Mouse (Mus musculus) heart, adult 11 months (tissue): ENCODE results near the gene Dnaic1.
A peak's percentile ranks its signal among the peaks of the same experiment; 100 is the strongest.
"Not testable (repeated sequence)": the region's sequence is repeated elsewhere in the genome, so short reads cannot be mapped to it uniquely, and the experiment has no call there.

Experiments
- DNase-seq: peaks from one replicate; pipeline ENCODE4 v3.0.0; 2022

Dnaic1 gene

DNA sequence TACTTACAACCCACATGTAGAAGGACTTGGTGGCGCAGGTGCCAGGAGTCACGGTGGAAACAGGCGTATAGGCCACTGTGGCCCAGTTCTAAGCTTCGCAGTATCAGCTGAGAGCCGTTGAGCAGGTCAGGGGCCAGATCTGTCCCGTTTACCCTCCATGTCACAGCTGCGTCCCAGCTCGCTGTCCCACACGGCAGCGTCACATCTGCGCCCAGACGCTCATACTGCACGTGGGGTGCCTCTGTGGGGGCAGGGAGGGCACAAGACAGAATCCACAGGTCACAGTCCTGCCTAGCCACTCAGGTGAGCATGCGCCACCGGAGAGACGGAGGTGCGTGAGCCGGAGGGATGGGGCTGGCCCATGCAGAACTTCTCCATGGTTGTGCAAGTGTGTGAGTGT lies 101.3 kb downstream of the Dnaic1 start:
- DNase-seq = no peak

DNA sequence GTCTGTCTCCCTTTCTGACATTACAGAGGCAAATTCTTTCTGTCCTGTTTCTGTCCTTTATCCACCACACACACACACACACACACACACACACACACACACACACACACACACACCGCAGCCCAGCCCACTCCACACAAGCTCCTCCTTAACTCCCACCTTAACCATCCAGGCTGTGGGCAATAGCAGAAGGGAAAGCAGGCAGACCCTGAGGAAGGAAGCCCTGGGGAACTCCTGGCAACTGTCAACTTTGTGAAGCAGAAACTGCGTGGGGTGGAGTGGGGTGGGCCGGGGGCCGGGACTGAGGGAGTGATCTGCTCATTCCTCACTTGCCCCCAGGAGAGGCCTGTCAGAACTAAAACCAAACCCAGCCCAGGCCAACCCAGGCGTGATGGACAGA lies 101.9 kb downstream of the Dnaic1 start:
- no peak for DNase-seq

DNA sequence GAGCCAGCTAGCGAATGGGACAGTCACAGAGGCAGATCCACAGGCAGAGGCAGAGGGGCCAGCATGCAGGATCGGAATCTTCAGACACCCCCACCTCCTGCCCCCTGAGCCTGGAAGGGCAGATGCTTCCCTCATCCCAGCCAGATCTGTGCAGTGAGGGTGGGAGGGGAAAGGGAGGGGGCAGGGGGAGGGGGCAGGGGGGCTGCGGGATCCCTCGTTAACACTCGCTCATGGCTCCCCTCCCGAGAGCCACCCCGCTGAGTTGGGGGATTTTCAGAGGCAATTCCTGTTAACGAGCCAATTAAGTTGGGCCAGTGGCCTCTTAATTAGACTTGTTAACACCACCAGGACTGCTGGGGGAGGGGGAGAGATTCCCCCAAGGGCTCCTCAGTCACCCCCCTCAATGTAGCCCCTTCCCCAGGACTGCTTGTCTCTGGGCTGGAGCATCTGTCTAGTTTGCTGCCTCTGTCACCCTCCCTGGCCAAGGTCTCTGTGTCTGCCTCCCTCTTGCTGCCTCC lies 102.4 kb downstream of the Dnaic1 start:
- DNase-seq = peak; percentile 86

DNA sequence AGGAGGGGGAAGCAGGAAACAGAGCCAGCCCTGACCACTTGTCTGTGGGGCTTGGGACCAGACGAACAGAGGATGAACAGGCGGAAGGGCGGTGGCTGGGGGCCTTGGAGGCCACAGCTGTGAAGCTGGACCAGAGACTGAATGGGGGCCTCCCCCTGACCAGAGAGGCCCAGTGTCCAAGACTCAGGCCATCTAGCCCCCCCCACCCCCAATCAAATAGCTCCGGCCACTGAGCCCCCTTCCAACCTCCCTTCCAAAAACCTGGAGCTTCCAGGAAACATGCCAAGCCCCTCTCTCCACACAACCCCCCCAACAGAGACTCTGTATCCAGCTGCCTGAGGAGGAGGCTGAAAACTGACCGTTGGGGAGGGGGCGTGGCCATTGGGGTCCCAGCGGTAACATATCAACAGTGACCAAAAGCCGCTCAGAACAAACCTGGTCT lies 103.0 kb downstream of the Dnaic1 start:
- DNase-seq = no peak

DNA sequence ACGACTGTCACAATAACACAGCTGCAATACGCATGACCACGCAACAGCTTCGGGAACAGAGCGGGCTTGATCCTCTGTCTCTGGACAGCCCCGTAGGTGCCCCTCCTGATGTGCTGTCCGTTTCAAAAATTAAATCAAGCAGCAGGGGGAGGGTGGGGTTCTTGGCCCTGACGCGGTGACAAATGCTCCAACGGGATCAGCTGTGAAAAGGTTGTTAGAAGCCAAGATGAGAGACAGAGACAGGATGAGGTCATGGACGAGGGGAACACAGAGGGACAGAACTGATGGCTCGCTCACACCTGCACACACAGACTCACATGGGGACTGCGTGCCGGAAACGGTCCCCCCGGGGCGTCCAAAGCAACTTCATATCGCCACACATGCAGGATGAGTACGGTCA lies 103.6 kb downstream of the Dnaic1 start:
- DNase-seq = peak; percentile 90

DNA sequence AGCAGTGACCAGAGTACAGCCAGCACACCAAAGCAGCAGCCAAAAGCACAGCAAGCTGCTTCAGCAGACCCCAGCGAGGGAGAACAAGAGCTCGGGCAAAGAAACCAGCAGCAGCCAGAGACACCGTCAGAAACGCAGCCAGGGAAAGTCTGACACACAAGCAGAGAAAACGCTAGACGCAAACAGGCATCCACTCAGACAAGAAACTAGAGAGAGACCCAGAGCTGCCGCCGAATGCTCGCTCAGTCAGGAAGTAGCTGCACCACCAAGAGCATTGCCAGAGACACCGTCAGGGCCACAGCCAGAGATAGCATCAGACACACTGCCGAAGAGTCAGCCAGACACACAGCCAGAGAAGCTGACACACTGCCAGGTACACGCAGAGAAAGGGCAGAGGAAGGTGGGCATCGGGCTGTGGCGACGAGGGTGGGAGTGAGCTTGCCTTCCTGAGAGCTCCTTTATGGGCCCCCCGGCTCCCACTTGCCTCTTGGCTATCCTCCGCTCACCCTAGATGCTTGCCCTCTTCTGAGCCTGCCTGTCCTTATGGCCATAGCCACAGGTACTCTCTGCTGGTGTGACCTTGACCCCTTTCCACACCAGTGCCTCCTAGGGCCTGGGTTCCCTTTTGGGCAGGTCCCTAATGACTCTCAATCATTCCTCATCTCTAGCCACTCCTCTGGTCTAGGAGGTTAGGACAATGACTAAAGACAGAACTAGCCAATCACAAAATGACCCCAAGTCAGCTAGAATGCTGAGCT lies 106.9 kb downstream of the Dnaic1 start:
- peak; percentile 92 for DNase-seq

DNA sequence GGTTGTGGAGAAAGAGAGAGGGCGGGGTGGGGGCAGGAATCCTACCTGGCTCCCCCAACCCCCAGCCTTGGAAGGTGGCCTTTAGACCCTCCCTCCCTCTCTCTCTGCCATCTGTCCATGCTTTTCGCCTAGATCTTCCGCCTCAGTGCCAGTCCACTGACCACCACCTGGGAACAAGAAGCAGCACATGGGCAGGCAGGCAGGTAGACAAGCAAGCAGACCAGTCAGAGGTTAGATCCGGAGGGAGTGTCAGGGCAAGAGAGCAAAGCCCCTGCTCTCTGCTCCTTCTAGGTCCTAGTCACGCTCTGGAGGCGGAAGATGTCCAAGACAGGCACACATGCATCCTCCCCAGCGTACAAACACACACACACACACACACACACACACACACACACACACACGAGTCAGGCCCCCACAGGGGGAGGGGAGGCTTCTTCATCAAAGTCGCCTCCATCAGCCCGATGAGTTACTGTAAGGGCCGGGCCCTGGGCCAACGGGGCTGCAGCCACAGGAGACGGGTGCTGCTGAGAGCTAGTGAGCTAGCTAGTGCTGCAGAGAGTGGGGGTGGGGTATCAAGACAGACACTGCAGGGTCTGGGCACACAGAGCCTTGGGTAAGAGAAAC lies 107.5 kb downstream of the Dnaic1 start:
- peak; percentile 93 for DNase-seq

DNA sequence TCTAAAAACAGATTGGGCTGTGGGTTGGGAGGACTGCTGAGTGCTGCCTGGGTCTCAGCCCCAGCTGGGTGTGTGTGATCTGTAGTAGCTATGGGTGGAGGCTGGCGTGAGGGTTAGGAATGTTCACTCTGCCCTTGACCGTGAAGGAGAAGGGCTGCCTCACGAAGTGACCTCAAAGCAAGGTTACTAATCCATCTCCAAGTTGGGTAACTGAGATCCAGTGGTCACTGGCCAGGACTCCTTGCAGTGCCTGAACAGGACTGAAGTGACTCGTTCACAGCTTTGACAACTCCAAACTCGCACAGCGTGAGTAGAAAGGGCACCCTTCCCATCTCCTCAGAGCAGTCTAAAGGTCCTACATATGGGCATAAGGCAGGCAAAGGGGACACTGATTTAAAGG lies 109.3 kb downstream of the Dnaic1 start:
- no peak for DNase-seq

DNA sequence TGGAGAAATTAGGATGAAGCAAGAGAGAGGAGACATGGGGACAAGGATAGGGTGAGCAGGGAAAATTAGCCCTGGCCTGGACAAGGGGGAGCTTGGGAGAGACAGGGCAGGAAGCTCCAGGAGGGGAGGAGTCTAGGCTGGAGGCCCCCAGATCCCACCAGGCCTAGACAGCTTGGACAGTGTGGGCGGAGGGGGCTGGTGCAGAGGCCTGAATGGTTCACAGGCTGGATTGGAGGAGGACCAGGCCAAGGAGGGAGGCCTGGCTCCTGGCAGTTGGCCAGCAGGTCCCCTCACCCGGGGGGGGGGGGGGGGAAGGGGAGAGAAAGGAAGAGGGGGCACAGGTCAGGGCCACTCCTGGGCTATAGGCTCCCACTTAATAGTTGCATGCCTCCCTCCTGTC lies 109.7 kb downstream of the Dnaic1 start:
- DNase-seq = peak; percentile 83

DNA sequence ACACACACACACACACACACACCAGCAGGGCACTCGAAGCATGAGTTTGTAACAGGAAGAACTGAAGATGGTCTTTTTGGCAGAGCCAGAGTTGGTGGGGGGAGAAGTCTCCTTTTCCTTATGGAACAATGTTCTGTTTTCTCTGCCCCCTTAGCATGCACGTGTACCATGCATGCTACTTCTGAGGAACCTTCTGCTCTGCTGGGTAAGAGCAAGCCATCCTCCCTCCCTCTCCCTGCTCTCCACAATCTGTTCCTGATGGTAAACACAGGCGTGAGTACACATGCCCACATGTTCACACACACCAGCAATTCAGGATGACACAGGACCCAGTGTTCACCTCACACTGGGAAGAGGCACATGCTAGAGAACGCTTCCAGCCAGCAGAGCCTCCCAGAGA lies 111.6 kb downstream of the Dnaic1 start:
- no peak for DNase-seq

DNA sequence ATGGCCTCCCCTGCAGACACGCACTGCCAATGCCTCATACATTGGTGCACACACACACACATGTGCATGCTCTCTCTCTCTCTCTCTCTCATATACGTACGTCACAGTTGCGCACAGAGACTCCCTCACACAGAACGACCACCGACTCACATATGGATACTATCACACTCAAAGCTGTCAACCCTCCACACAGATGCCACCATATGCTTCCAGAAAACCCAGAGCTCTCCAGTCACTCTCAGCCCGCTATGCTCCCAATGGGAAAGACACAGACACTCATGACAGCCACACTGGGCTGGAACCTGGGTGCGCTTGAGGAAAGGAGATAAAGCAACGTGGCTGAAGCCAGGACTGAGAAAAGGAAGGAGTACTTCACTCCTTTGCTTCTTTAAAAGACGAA lies 112.4 kb downstream of the Dnaic1 start:
- DNase-seq = peak; percentile 85

DNA sequence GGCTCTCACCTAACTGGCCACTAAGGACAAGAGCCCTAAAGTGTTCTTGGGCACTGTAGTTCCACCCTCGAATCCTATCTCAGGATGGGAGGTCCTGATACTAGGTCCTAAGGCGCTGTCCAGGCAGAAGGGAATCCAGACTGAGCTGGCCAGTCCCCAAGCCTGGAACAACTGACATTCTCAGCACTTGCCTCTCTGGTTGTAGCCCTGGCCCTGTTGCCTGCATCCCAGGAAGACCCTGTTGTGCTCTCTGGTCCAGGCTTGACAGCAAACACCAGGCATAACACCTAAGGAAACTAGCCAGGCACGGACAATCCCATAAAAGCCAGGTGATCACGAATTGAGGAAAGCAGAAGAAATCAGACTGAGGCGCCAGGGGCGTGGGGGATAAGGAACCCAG lies 113.2 kb downstream of the Dnaic1 start:
- no peak for DNase-seq

DNA sequence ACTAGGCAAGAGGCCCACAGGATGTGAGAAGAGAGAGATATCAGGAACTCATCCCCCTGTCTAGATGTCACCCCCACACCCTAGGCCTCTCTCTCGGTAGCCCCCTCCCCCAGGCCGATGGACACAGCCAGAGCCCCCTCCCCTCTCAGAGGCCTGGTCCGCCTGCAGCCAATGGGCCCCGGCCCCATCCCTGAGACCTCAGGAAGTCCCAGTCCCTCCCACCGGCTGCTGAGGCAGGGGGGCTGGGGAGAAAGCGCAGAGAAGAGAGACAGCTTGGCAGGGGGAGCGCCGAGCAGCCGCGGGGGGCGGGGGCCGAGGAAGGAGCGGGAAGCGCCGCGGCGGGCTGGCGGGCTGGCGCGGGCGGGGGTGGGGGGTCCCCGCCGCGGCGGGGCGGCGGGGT lies 113.7 kb downstream of the Dnaic1 start:
- peak; percentile 91 for DNase-seq

DNA sequence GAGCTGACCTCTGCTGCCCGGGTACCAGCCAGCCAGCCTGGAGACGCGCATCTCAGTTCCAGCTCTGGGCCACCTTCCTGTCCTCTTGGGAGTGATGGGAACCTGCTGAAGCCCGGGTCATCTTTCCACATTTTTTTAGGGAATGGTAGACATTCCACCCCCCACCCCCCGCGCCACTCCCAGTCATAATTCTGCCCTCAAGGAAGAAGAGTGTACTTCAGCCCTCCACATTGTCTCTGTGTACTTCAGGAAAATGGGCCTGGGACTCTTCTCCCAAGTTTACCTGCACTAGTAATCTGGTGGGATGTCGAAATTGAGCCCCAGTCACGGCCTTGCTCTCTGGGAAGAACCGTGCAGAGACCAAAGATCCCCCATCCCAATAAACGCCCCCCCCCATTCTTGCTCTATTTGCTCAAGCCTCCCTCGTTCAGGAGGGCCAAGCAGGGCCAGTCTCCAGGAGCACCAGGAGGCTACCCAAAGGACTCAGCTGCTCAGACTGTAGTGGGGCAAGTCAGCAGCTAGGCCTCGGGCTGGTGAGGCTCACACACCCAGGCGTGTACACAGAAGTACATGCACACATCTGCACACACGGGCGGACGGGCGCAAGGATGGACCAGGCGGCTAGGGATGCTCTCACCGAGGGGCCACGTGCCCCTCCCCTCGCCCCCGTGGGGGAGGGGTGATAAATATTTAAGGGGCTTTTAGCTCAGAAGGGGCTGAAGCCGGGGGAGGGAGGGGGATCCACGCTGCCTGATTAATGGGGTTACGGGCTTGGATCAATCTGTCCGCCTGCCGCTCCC lies 114.8 kb downstream of the Dnaic1 start:
- DNase-seq = peak; percentile 88

DNA sequence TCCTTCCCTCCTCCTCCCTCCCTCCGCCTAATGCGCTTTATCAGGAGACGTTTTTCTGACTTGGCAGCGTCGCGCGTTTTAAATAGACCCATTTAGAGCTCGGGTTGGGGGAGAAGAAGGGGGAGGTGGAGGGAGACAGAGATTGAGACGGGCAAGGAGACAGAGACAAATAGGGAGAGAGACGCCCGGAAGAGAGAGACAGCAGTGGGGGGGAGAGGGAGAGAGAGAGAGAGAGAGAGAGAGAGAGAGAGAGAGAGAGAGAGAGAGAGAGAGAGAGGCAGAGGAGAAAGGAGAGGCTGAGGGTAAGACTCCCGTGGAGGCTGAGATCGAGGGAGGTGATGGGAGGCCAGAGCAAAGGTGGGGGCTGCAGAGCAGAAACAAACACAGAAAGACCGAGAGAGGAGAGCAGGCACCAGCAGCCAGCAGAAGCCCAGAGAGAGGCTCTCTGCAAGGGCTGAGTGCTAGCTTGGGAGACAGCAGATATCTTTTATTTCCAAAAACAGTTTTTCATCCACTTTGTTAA lies 115.4 kb downstream of the Dnaic1 start:
- peak; percentile 86 for DNase-seq

DNA sequence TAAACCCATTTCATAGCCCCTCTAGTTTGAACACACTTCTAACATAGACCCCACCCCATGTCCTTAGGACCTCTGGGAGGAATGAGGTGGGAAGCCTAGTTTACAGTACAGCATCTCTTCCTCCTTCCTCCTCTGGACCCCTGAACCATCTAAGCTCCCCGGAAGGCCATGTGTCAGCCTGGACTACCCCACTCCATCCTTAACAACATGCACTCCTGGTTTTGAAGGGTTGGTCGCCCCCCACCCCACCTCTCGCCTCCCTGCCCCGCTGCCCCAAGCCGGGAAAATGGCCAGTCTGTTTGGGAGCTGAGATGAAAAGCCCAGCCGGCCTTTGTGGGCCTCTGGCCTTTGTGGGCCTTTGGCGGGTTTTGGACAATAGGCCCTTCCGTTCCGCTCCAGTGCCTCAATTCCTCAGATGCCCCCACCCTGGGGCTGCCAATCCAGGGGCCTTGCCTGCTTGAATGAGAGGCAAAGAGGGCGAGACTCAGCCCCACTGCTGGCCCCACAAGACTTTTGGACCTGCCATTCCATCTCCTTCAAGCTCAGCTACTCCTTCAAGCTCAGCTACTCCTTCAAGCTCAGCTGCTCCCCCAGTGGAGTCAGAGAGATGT lies 116.4 kb downstream of the Dnaic1 start:
- not testable (repeated sequence) for DNase-seq
